Mouse (Mus musculus): ENCODE measurements around the gene Ppt2. TPM values are rescaled to one million over a fixed set of nuclear protein-coding genes. Genes with fewer than 3 reads are reported as not detected.

Gene Ppt2
- polyA plus RNA-seq, 1 experiment from 2014 or later = 19.3 TPM

DNA sequence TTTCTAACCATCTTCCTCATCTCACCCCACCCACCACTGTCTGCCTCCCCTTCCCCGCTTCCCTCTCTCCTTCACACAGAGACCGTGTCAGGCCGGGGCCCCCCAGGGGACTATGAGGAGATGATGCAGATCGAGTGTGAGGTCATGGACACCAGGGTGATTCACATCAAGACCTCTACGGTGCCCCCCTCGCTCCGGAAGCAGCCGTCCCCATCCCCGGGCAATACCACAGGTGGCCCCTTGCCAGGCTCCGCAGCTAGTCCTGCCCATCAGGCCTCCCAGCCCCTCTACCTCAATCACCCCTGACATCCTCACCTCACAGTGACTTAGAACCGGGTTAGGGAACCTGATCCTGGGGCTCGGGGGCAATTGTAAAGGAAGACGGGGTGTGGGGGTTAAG is 26.1 kb upstream of the Ppt2 start:
- no peak overlapping the region for H3K9ac ChIP-seq (replicated peaks)
- WGBS (ENCODE audit: insufficient replicate concordance) = 89% methylated on average over 13 of the region's 13 CpGs
- ATAC-seq = no peak
- peaks cover 24% of the 10 kb centered on the region for H3K36me3 ChIP-seq (replicated peaks; ENCODE audit: insufficient read depth, low read length)
- H3K4me2 ChIP-seq (ENCODE audit: low read depth, low read length) = no peak overlapping the region
- no peak for TF ChIP-seq CTCF (IDR thresholded peaks at IDR 0.05; ENCODE audit: low read depth)
- H3K4me3 ChIP-seq (ENCODE audit: low read depth, low read length) = no peak overlapping the region
- peaks cover 6% of the 10 kb centered on the region for H3K4me1 ChIP-seq (ENCODE audit: insufficient read depth)
- peaks cover 3% of the 10 kb centered on the region; the same call in 1 of the 2 replicates for H3K27me3 ChIP-seq (ENCODE audit: insufficient read depth, low read length)
- DNase-seq = no peak
- H3K27ac ChIP-seq (ENCODE audit: low read depth) = no peak overlapping the region
- no peaks in the 10 kb centered on the region for H3K9me3 ChIP-seq (ENCODE audit: low read length)

DNA sequence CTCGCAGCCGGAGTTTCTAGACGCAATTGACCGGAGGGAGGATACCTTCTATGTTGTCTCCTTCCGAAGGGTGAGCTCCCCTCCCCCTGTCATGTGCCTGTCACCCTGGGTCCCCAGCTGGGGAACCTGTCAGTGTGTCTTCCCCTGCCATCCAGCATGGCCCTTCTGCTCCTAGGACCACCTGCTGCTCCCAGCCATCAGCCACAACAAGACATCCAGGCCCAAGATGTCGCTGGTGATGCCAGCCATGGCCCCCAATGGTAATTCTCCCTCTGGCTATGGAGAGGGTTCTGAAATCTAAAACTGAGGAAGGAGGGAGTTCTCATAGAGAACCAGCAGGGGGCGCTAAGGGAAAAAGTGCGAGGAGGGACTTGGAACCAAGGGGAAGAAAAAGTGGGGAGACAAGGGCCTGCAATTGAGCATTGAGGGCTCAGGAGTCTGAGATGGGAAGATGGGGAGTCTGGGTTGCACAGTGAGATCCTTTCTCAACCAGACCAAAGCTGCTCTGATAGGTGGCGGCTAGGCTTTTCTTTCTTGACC is 25.5 kb upstream of the Ppt2 start:
- Histone ChIP-seq H3K4me3 (ENCODE audit: low read depth, low read length) (no peak overlapping the region), H3K27me3 (ENCODE audit: insufficient read depth, low read length) (peaks cover 3% of the 10 kb centered on the region; the same call in 1 of the 2 replicates), H3K4me1 (ENCODE audit: insufficient read depth) (peaks cover 6% of the 10 kb centered on the region), H3K4me2 (ENCODE audit: low read depth, low read length) (no peak overlapping the region), H3K36me3 (replicated peaks; ENCODE audit: insufficient read depth, low read length) (peaks cover 24% of the 10 kb centered on the region), H3K27ac (ENCODE audit: low read depth) (no peak overlapping the region), H3K9me3 (ENCODE audit: low read length) (no peaks in the 10 kb centered on the region), H3K9ac (replicated peaks) (no peak overlapping the region)
- TF ChIP-seq CTCF (IDR thresholded peaks at IDR 0.05; ENCODE audit: low read depth) (peak; percentile 86), EP300 (IDR thresholded peaks at IDR 0.05; ENCODE audit: low read depth) (no peak)
- DNase-seq = peak; percentile 64
- 62% methylated on average over 9 of the region's 9 CpGs for WGBS (ENCODE audit: insufficient replicate concordance)
- ATAC-seq = no peak

DNA sequence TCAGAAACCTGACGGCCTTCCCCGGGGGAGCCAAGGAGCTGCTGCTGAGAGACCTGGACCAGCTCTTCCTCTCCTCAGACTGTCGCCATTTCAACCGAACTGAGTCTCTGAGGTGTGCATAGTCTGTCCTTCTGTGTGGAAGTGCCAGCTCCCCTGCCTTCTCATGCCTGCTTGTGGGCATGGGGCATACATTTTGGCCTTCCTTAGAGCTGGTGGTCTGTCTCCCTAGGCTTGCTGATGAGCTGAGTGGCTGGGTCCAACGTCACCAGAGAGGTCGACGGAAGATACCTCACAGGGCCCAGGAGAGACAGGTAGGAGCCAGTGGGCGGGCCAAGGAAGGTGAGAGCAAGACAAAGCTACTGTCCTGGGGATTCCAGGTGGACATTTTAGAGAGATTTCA is 24.7 kb upstream of the Ppt2 start:
- no peak overlapping the region for H3K27ac ChIP-seq (ENCODE audit: low read depth)
- H3K9ac ChIP-seq (replicated peaks) = no peak overlapping the region
- no peak overlapping the region for H3K4me3 ChIP-seq (ENCODE audit: low read depth, low read length)
- H3K9me3 ChIP-seq (ENCODE audit: low read length) = no peaks in the 10 kb centered on the region
- H3K4me2 ChIP-seq (ENCODE audit: low read depth, low read length) = no peak overlapping the region
- ATAC-seq = no peak
- WGBS (ENCODE audit: insufficient replicate concordance) = 87% methylated on average over 8 of the region's 8 CpGs
- peaks cover 12% of the 10 kb centered on the region for H3K4me1 ChIP-seq (ENCODE audit: insufficient read depth)
- peaks cover 3% of the 10 kb centered on the region; the same call in 1 of the 2 replicates for H3K27me3 ChIP-seq (ENCODE audit: insufficient read depth, low read length)
- TF ChIP-seq EP300 (IDR thresholded peaks at IDR 0.05; ENCODE audit: low read depth) = no peak
- no peak for TF ChIP-seq CTCF (IDR thresholded peaks at IDR 0.05; ENCODE audit: low read depth)
- DNase-seq = no peak
- peaks cover 24% of the 10 kb centered on the region for H3K36me3 ChIP-seq (replicated peaks; ENCODE audit: insufficient read depth, low read length)

DNA sequence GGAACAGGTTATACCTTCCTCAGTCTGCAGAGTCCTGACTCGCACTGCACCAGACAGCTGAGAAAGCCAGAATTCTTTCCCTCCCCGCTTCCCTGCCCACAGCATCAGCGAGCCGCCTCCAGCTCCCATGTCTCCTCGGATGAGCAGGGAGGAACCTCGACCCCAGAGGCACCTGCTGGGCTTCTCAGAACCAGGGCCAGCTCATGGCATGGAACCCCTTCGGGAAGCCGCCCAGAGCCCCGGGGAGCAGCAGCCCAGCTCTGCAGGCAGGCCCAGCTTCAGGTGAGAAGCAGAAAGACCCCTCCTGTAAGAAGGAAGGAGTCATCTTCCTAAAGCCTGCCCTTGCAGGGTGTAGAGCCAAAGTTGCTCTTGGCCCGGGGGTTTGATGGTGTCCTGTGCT is 24.2 kb upstream of the Ppt2 start:
- no peak overlapping the region for H3K4me2 ChIP-seq (ENCODE audit: low read depth, low read length)
- WGBS (ENCODE audit: insufficient replicate concordance) = 87% methylated on average over 10 of the region's 10 CpGs
- no peak overlapping the region for H3K9ac ChIP-seq (replicated peaks)
- peaks cover 3% of the 10 kb centered on the region; the same call in 1 of the 2 replicates for H3K27me3 ChIP-seq (ENCODE audit: insufficient read depth, low read length)
- peaks cover 16% of the 10 kb centered on the region for H3K4me1 ChIP-seq (ENCODE audit: insufficient read depth)
- TF ChIP-seq CTCF (IDR thresholded peaks at IDR 0.05; ENCODE audit: low read depth) (no peak), EP300 (IDR thresholded peaks at IDR 0.05; ENCODE audit: low read depth) (no peak)
- H3K27ac ChIP-seq (ENCODE audit: low read depth) = no peak overlapping the region
- H3K4me3 ChIP-seq (ENCODE audit: low read depth, low read length) = no peak overlapping the region
- H3K9me3 ChIP-seq (ENCODE audit: low read length) = no peaks in the 10 kb centered on the region
- H3K36me3 ChIP-seq (replicated peaks; ENCODE audit: insufficient read depth, low read length) = peaks cover 24% of the 10 kb centered on the region
- DNase-seq (no peak), ATAC-seq (no peak)

DNA sequence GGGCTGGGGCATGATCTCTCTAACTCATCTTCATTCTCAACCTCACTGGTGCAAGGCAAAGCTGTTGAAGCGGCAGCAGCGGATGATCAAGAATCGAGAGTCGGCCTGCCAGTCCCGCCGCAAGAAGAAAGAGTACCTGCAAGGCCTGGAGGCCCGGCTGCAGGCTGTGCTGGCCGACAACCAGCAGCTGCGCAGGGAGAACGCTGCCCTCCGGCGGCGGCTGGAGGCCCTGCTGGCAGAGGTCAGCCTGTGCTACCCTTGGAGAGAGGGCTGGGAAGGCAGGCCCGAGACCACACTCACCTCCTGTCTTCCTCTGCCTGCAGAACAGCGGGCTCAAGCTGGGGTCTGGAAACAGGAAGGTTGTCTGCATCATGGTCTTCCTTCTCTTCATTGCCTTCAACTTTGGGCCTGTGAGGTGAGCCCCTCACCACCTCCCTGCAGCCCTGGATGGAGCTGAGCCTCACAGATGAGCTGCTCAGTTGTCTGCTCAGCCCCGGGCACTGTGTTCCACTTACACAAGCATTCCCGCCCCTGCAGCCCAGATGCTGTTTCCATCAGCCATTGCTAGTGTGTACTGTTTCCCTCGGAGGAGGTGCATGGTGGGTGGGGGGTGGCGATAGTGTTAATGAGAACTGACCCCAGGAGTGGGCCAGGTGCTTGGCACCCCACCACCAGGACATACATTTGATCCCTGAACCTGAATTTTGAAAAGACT is 23.4 kb upstream of the Ppt2 start:
- H3K27me3 ChIP-seq (ENCODE audit: insufficient read depth, low read length) = no peaks in the 10 kb centered on the region
- no peak for TF ChIP-seq EP300 (IDR thresholded peaks at IDR 0.05; ENCODE audit: low read depth)
- TF ChIP-seq CTCF (IDR thresholded peaks at IDR 0.05; ENCODE audit: low read depth) = peak; percentile 75
- H3K4me3 ChIP-seq (ENCODE audit: low read depth, low read length) = no peak overlapping the region
- no peaks in the 10 kb centered on the region for H3K9me3 ChIP-seq (ENCODE audit: low read length)
- DNase-seq = peak; percentile 59
- 55% methylated on average over 19 of the region's 19 CpGs for WGBS (ENCODE audit: insufficient replicate concordance)
- no peak overlapping the region for H3K9ac ChIP-seq (replicated peaks)
- peaks cover 24% of the 10 kb centered on the region for H3K36me3 ChIP-seq (replicated peaks; ENCODE audit: insufficient read depth, low read length)
- no peak overlapping the region for H3K27ac ChIP-seq (ENCODE audit: low read depth)
- no peak overlapping the region for H3K4me2 ChIP-seq (ENCODE audit: low read depth, low read length)
- no peak for ATAC-seq
- peaks cover 19% of the 10 kb centered on the region for H3K4me1 ChIP-seq (ENCODE audit: insufficient read depth)

DNA sequence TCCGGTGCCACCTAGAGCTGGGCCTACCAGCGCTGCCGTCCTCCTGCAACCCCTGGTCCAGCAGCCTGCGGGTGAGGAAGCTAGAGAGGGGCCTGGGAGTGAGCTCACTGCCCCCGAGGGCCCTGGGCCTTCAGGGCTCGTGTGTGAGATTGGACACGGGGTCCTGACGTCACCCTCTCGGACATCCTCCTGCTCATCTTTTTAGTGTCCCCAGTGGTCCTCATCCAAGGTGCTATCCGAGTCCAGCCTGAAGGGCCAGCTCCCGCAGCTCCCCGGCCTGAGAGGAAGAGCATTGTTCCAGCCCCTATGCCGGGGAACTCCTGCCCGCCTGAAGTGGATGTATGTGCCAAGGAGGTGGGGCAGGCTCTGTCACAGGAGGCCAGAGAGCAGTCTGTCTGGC is 22.5 kb upstream of the Ppt2 start:
- no peak for DNase-seq
- H3K4me3 ChIP-seq (ENCODE audit: low read depth, low read length) = no peak overlapping the region
- no peaks in the 10 kb centered on the region for H3K27me3 ChIP-seq (ENCODE audit: insufficient read depth, low read length)
- ATAC-seq = no peak
- H3K27ac ChIP-seq (ENCODE audit: low read depth) = no peak overlapping the region
- WGBS (ENCODE audit: insufficient replicate concordance) = 89% methylated on average over 14 of the region's 14 CpGs
- TF ChIP-seq CTCF (IDR thresholded peaks at IDR 0.05; ENCODE audit: low read depth) = no peak
- TF ChIP-seq EP300 (IDR thresholded peaks at IDR 0.05; ENCODE audit: low read depth) = no peak
- H3K4me2 ChIP-seq (ENCODE audit: low read depth, low read length) = no peak overlapping the region
- peaks cover 24% of the 10 kb centered on the region for H3K4me1 ChIP-seq (ENCODE audit: insufficient read depth)
- peaks cover 24% of the 10 kb centered on the region for H3K36me3 ChIP-seq (replicated peaks; ENCODE audit: insufficient read depth, low read length)
- H3K9me3 ChIP-seq (ENCODE audit: low read length) = no peaks in the 10 kb centered on the region
- H3K9ac ChIP-seq (replicated peaks) = no peak overlapping the region
